Mouse (Mus musculus): ENCODE data around the gene Nradd. TPM values are rescaled to one million over a fixed set of nuclear protein-coding genes. Genes with fewer than 3 reads are reported as not detected.

Gene Nradd
- polyA plus RNA-seq, 2 experiments, result 0.67 to 1.5 TPM

DNA sequence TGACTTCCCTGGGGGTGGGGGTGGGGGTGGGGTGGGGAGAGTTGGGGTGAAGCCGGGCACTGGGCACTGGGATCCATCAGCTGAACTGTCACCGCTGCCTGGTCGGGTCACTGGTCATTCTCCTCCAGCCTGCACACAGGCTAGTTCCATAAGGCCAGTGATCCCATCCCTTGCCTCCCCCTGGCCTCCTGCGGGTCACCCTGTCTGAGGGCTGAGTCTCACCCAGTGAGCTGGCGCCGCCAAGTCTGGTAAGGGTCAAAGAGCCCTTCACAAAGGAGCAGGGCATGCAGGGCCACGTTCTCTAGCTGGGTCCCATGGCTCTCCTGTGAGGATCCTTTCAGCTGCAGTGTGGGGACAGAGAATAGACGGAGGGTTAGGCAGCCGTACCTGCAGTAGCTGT, 19.5 kb upstream of the Nradd start:
- H3K4me2 ChIP-seq (ENCODE audit: low read depth), result no peak overlapping the region
- no peaks in the 10 kb centered on the region for H3K9me3 ChIP-seq (ENCODE audit: control insufficient read depth, low read length)
- no peak for DNase-seq (ENCODE audit: low read depth in 3 of 3, low spot score in 3 of 3)
- no peak overlapping the region for H3K27ac ChIP-seq
- no peaks in the 10 kb centered on the region for H3K27me3 ChIP-seq (ENCODE audit: control insufficient read depth, insufficient read depth, low read length)
- peaks cover 0 to 7% of the 10 kb centered on the region in 2 experiments; a peak in 2 of 4 replicates for H3K4me1 ChIP-seq (replicated peaks; ENCODE audit: control insufficient read depth in 2 of 2, insufficient read depth in 2 of 2, low read length in 1 of 2)
- no peak overlapping the region for H3K9ac ChIP-seq (replicated peaks)
- H3K36me3 ChIP-seq (replicated peaks; ENCODE audit: control insufficient read depth, insufficient read depth, low read depth), result no peaks in the 10 kb centered on the region
- 65% methylated on average over 9 of the region's 9 CpGs for WGBS (ENCODE audit: insufficient replicate concordance)
- H3K4me3 ChIP-seq (ENCODE audit: insufficient read depth in 1 of 2, low read depth in 2 of 2, low read length in 2 of 2), result no peak overlapping the region
- no peak for ATAC-seq (ENCODE audit: insufficient read depth)
- TF ChIP-seq CTCF (IDR thresholded peaks at IDR 0.05; ENCODE audit: low read depth) (no peak), EP300 (IDR thresholded peaks at IDR 0.05; ENCODE audit: low read depth) (no peak)

- no peak for ATAC-seq (ENCODE audit: insufficient read depth)
- Histone ChIP-seq H3K36me3 (replicated peaks; ENCODE audit: control insufficient read depth, insufficient read depth, low read depth) (no peaks in the 10 kb centered on the region), H3K9ac (replicated peaks) (no peak overlapping the region), H3K9me3 (ENCODE audit: control insufficient read depth, low read length) (no peaks in the 10 kb centered on the region), H3K27me3 (ENCODE audit: control insufficient read depth, insufficient read depth, low read length) (no peaks in the 10 kb centered on the region), H3K4me3 (ENCODE audit: insufficient read depth in 1 of 2, low read depth in 2 of 2, low read length in 2 of 2) (no peak overlapping the region), H3K27ac (no peak overlapping the region), H3K4me2 (ENCODE audit: low read depth) (no peak overlapping the region), H3K4me1 (replicated peaks; ENCODE audit: control insufficient read depth in 2 of 2, insufficient read depth in 2 of 2, low read length in 1 of 2) (peaks cover 0 to 7% of the 10 kb centered on the region in 2 experiments; a peak in 2 of 4 replicates)
- WGBS (ENCODE audit: insufficient replicate concordance), result 69% methylated on average over 5 of the region's 5 CpGs
- TF ChIP-seq CTCF (IDR thresholded peaks at IDR 0.05; ENCODE audit: low read depth) (no peak), EP300 (IDR thresholded peaks at IDR 0.05; ENCODE audit: low read depth) (no peak)
- DNase-seq (ENCODE audit: low read depth in 3 of 3, low spot score in 3 of 3), result no peak
Observed at GRCm38 (mm10) chr9:110642812-110643524, 18.7 kb upstream of the Nradd start.

DNA sequence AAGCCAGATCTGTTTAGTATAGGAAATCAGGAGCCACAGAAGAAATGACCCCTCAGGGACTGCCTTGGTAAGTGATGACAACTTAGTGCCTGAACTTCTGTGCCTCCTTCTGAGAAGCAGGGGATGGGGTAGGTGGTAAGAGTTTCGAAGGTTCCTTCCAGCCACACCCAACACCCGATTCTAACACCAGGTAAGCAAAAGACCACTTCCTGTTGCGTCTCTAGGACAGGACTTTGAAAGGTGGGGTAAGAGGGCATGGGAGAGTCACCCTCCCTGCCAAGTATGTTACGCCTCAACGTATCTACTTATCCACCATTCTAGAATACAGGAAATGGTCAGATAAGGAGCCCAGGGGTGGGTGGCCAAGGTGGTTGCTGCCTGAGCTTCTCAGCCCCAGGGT, 16.8 kb upstream of the Nradd start:
- H3K4me1 ChIP-seq (replicated peaks; ENCODE audit: control insufficient read depth in 2 of 2, insufficient read depth in 2 of 2, low read length in 1 of 2), result peaks cover 0 to 7% of the 10 kb centered on the region in 2 experiments; a peak in 2 of 4 replicates
- no peak overlapping the region for H3K27ac ChIP-seq
- no peak overlapping the region for H3K4me3 ChIP-seq (ENCODE audit: insufficient read depth in 1 of 2, low read depth in 2 of 2, low read length in 2 of 2)
- H3K4me2 ChIP-seq (ENCODE audit: low read depth), result no peak overlapping the region
- H3K9ac ChIP-seq (replicated peaks), result no peak overlapping the region
- H3K9me3 ChIP-seq (ENCODE audit: control insufficient read depth, low read length), result no peaks in the 10 kb centered on the region
- H3K27me3 ChIP-seq (ENCODE audit: control insufficient read depth, insufficient read depth, low read length), result no peaks in the 10 kb centered on the region
- no peak for TF ChIP-seq CTCF (IDR thresholded peaks at IDR 0.05; ENCODE audit: low read depth)
- no peak for TF ChIP-seq EP300 (IDR thresholded peaks at IDR 0.05; ENCODE audit: low read depth)
- no peak for DNase-seq (ENCODE audit: low read depth in 3 of 3, low spot score in 3 of 3)
- whole genome bisulfite sequencing (ENCODE audit: insufficient replicate concordance), result 39% methylated on average over 5 of the region's 5 CpGs
- no peak for ATAC-seq (ENCODE audit: insufficient read depth)
- H3K36me3 ChIP-seq (replicated peaks; ENCODE audit: control insufficient read depth, insufficient read depth, low read depth), result no peaks in the 10 kb centered on the region

GRCm38 (mm10) chr9:110638611-110639021, 14.4 kb upstream of the Nradd start:
- DNase-seq (ENCODE audit: low read depth in 3 of 3, low spot score in 3 of 3), result no peak
- Histone ChIP-seq H3K9ac (replicated peaks) (no peak overlapping the region), H3K4me2 (ENCODE audit: low read depth) (no peak overlapping the region), H3K4me3 (ENCODE audit: insufficient read depth in 1 of 2, low read depth in 2 of 2, low read length in 2 of 2) (no peak overlapping the region), H3K27me3 (ENCODE audit: control insufficient read depth, insufficient read depth, low read length) (no peaks in the 10 kb centered on the region), H3K36me3 (replicated peaks; ENCODE audit: control insufficient read depth, insufficient read depth, low read depth) (no peaks in the 10 kb centered on the region), H3K27ac (no peak overlapping the region), H3K4me1 (replicated peaks; ENCODE audit: control insufficient read depth in 2 of 2, insufficient read depth in 2 of 2, low read length in 1 of 2) (no peaks in the 10 kb centered on the region), H3K9me3 (ENCODE audit: control insufficient read depth, low read length) (no peaks in the 10 kb centered on the region)
- ATAC-seq (ENCODE audit: insufficient read depth), result no peak
- TF ChIP-seq EP300 (IDR thresholded peaks at IDR 0.05; ENCODE audit: low read depth), result no peak
- TF ChIP-seq CTCF (IDR thresholded peaks at IDR 0.05; ENCODE audit: low read depth), result no peak
- WGBS (ENCODE audit: insufficient replicate concordance), result 79% methylated on average over 10 of the region's 10 CpGs

GRCm38 (mm10) chr9:110635225-110635624, 11.0 kb upstream of the Nradd start:
- TF ChIP-seq EP300 (IDR thresholded peaks at IDR 0.05; ENCODE audit: low read depth) (no peak), CTCF (IDR thresholded peaks at IDR 0.05; ENCODE audit: low read depth) (peak; percentile 99)
- no peaks in the 10 kb centered on the region for H3K4me1 ChIP-seq (replicated peaks; ENCODE audit: control insufficient read depth in 2 of 2, insufficient read depth in 2 of 2, low read length in 1 of 2)
- peak in 2 of 3 experiments; percentile 41 to 47 for DNase-seq (ENCODE audit: low read depth in 3 of 3, low spot score in 3 of 3)
- no peak overlapping the region for H3K4me2 ChIP-seq (ENCODE audit: low read depth)
- 14% methylated on average over 19 of the region's 19 CpGs for WGBS (ENCODE audit: insufficient replicate concordance)
- no peak overlapping the region for H3K4me3 ChIP-seq (ENCODE audit: insufficient read depth in 1 of 2, low read depth in 2 of 2, low read length in 2 of 2)
- no peaks in the 10 kb centered on the region for H3K9me3 ChIP-seq (ENCODE audit: control insufficient read depth, low read length)
- ATAC-seq (ENCODE audit: insufficient read depth), result peak; percentile 29; the same call in 1 of the 2 replicates
- H3K9ac ChIP-seq (replicated peaks), result no peak overlapping the region
- H3K27me3 ChIP-seq (ENCODE audit: control insufficient read depth, insufficient read depth, low read length), result no peaks in the 10 kb centered on the region
- no peak overlapping the region for H3K27ac ChIP-seq
- no peaks in the 10 kb centered on the region for H3K36me3 ChIP-seq (replicated peaks; ENCODE audit: control insufficient read depth, insufficient read depth, low read depth)
